Mouse (Mus musculus): ENCODE measurements around the gene 2610301B20Rik.
"Not testable (repeated sequence)": the region's sequence is repeated elsewhere in the genome, so short reads cannot be mapped to it uniquely, and the experiment has no call there.

Gene 2610301B20Rik

GRCm38 (mm10) chr4:10911417-10911816 lies 37.1 kb downstream of the 2610301B20Rik start:
- DNase-seq: not testable (repeated sequence)

GRCm38 (mm10) chr4:10911909-10912478 lies 37.7 kb downstream of the 2610301B20Rik start:
- DNase-seq: no peak

GRCm38 (mm10) chr4:10912611-10913301 lies 38.5 kb downstream of the 2610301B20Rik start:
- DNase-seq: peak; percentile 82

GRCm38 (mm10) chr4:10913409-10913808 lies 39.1 kb downstream of the 2610301B20Rik start:
- DNase-seq: no peak

- DNase-seq: no peak
Observed at GRCm38 (mm10) chr4:10914766-10915165, 40.5 kb downstream of the 2610301B20Rik start.

GRCm38 (mm10) chr4:10915271-10915670 lies 41.0 kb downstream of the 2610301B20Rik start:
- DNase-seq: no peak

GRCm38 (mm10) chr4:10918402-10918801 lies 44.1 kb downstream of the 2610301B20Rik start:
- no peak for DNase-seq

GRCm38 (mm10) chr4:10919097-10919496 lies 44.8 kb downstream of the 2610301B20Rik start:
- no peak for DNase-seq

- DNase-seq: no peak
Observed at GRCm38 (mm10) chr4:10919530-10919929, 45.2 kb downstream of the 2610301B20Rik start.

GRCm38 (mm10) chr4:10919987-10920386 lies 45.7 kb downstream of the 2610301B20Rik start:
- DNase-seq: no peak

- no peak for DNase-seq
Observed at GRCm38 (mm10) chr4:10920622-10921021, 46.3 kb downstream of the 2610301B20Rik start.

GRCm38 (mm10) chr4:10923180-10923579 lies 48.9 kb downstream of the 2610301B20Rik start:
- peak; percentile 72 for DNase-seq

GRCm38 (mm10) chr4:10924140-10924539 lies 49.8 kb downstream of the 2610301B20Rik start:
- DNase-seq: no peak

- no peak for DNase-seq
Observed at GRCm38 (mm10) chr4:10924541-10924940, 50.2 kb downstream of the 2610301B20Rik start.

GRCm38 (mm10) chr4:10926416-10926815 lies 52.1 kb downstream of the 2610301B20Rik start:
- no peak for DNase-seq

- no peak for DNase-seq
Observed at GRCm38 (mm10) chr4:10928158-10928557, 53.9 kb downstream of the 2610301B20Rik start.

GRCm38 (mm10) chr4:10929726-10930125 lies 55.4 kb downstream of the 2610301B20Rik start:
- DNase-seq: no peak

- no peak for DNase-seq
Observed at GRCm38 (mm10) chr4:10931040-10931439, 56.7 kb downstream of the 2610301B20Rik start.

GRCm38 (mm10) chr4:10932091-10932745 lies 57.9 kb downstream of the 2610301B20Rik start:
- DNase-seq: no peak

GRCm38 (mm10) chr4:10932782-10933181 lies 58.5 kb downstream of the 2610301B20Rik start:
- DNase-seq: no peak

- no peak for DNase-seq
Observed at GRCm38 (mm10) chr4:10936766-10937165, 62.5 kb downstream of the 2610301B20Rik start.
